Mouse (Mus musculus) C2C12 (cell line): ENCODE data around the gene Ick. TPM values are rescaled to one million over a fixed set of nuclear protein-coding genes. Genes with fewer than 3 reads are reported as not detected.

Source experiments
- H3K27me3 ChIP-seq: one replicate; pipeline ENCODE4 v1.6.1; 2011; ENCODE audit not compliant: control insufficient read depth, insufficient read depth, insufficient read length
- H3K36me3 ChIP-seq: one replicate; pipeline ENCODE4 v1.6.1; 2011; ENCODE audit not compliant: control insufficient read depth, insufficient read depth
- H3K4me3 ChIP-seq: one replicate; pipeline ENCODE4 v1.5.1; 2011; ENCODE audit warnings: mild to moderate bottlenecking, control low read depth; ENCODE audit not compliant: poor library complexity, insufficient read depth, severe bottlenecking
- H3K79me2 ChIP-seq: one replicate; pipeline ENCODE4 v1.6.1; 2011; ENCODE audit not compliant: control insufficient read depth, insufficient read depth
- H3K79me3 ChIP-seq: one replicate; pipeline ENCODE4 v1.6.1; 2011; ENCODE audit warnings: low read depth, control low read depth
- H3ac ChIP-seq: one replicate; pipeline ENCODE3; 2011; ENCODE audit warnings: low read depth; ENCODE audit not compliant: control insufficient read depth, insufficient read length
- CEBPB ChIP-seq: IDR thresholded peaks from one replicate; pipeline ENCODE4 v1.6.1; 2011; ENCODE audit warnings: low read depth, mild to moderate bottlenecking, control low read depth, moderate library complexity
- CTCF ChIP-seq: IDR thresholded peaks from one replicate; pipeline ENCODE4 v1.5.1; 2011; ENCODE audit not compliant: control insufficient read depth, insufficient read depth, insufficient read length
- FOSL1 ChIP-seq: IDR thresholded peaks from one replicate; pipeline ENCODE4 v1.8.0; 2011; ENCODE audit warnings: mild to moderate bottlenecking, low read length; ENCODE audit not compliant: poor library complexity, insufficient read depth, severe bottlenecking
- MAX ChIP-seq: IDR thresholded peaks from one replicate; pipeline ENCODE4 v1.6.1; 2011; ENCODE audit warnings: mild to moderate bottlenecking, control low read depth
- MYOD1 ChIP-seq: IDR thresholded peaks from one replicate; pipeline ENCODE4 v1.6.1; 2011; ENCODE audit warnings: low read depth; ENCODE audit not compliant: control insufficient read depth, insufficient read length
- MYOG ChIP-seq: IDR thresholded peaks from one replicate; pipeline ENCODE4 v1.6.1; 2011; ENCODE audit not compliant: control insufficient read depth, insufficient read length; ENCODE audit errors: extremely low read depth
- USF1 ChIP-seq: IDR thresholded peaks from one replicate; pipeline ENCODE4 v1.6.1; 2011; ENCODE audit warnings: low read depth, mild to moderate bottlenecking, control low read depth, moderate library complexity
- polyA plus RNA-seq: library from polyadenylated mRNA; unstranded; fragments of >200 nt; fragmentation: generic; extraction: Trizol; gene quantifications from one replicate; pipeline ENCODE4 v1.2.1, GENCODE M21; 2012; ENCODE audit warnings: missing spikeins

Ick gene
- polyA plus RNA-seq, 1 experiment, result 6.5 TPM

GRCm38 (mm10) chr9:78087751-78088150 is 21.2 kb upstream of the Ick start:
- TF ChIP-seq FOSL1 (no peak), CEBPB (no peak)
- Histone ChIP-seq H3K4me3 (no peak overlapping the region), H3ac (no peak overlapping the region), H3K27me3 (no peaks in the 10 kb centered on the region), H3K79me2 (no peaks in the 10 kb centered on the region), H3K36me3 (peaks cover 32% of the 10 kb centered on the region), H3K79me3 (no peaks in the 10 kb centered on the region)

DNA sequence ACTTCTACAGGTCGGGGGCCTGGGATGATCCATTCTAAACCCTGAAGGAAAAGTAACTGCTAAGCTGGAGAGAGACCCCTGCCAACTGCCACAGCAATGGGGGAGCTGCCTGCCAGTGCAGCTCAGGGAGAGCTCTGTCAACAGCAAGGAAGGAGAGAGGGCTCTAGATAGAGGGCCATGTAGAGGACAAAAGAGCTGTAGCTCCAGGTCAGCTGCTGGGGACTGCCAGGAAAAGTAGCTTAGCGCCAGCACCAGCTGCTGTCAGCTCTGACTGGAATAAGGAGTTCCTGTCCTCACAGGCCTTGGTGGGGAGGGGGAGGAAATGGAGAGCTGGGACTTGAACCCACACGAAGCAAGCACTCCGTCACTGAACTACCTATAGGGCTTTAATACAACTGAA is 20.5 kb upstream of the Ick start:
- H3K36me3 ChIP-seq, result peaks cover 32% of the 10 kb centered on the region
- no peak overlapping the region for H3K4me3 ChIP-seq
- H3K79me3 ChIP-seq, result no peaks in the 10 kb centered on the region
- no peaks in the 10 kb centered on the region for H3K79me2 ChIP-seq
- H3K27me3 ChIP-seq, result no peaks in the 10 kb centered on the region
- TF ChIP-seq CEBPB, result no peak
- TF ChIP-seq FOSL1, result no peak
- TF ChIP-seq MAX, result no peak
- no peak for TF ChIP-seq CTCF
- TF ChIP-seq MYOD1, result no peak
- TF ChIP-seq MYOG, result no peak
- TF ChIP-seq USF1, result no peak
- H3ac ChIP-seq, result no peak overlapping the region

DNA sequence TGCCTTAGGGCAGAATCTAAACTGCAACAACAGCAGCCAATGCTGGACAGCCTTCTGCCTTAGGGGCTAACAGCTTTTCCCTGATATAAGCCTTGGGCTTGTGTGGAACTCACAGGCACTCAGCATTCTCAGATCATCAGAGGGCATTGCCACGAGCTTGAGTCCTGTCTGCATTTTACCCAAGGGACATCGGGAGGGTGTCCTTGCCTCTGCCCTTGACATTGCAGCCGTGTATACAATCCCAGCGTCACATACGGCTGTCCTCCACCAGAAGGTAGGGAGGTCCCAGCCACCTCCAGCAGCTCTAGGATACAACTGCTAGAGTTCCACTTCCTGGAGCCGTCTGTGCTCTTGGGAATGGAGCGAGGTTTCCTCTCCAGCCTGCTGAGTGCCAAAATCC is 20.0 kb upstream of the Ick start:
- Histone ChIP-seq H3K36me3 (peaks cover 31% of the 10 kb centered on the region), H3K27me3 (no peaks in the 10 kb centered on the region), H3K79me2 (no peaks in the 10 kb centered on the region), H3ac (no peak overlapping the region), H3K4me3 (no peak overlapping the region), H3K79me3 (no peaks in the 10 kb centered on the region)
- TF ChIP-seq MYOG (no peak), CEBPB (no peak), CTCF (no peak), MYOD1 (no peak), USF1 (no peak), FOSL1 (no peak), MAX (no peak)

- no peak overlapping the region for H3K4me3 ChIP-seq
- no peak for TF ChIP-seq USF1
- no peak for TF ChIP-seq MAX
- TF ChIP-seq MYOG, result no peak
- no peak for TF ChIP-seq MYOD1
- TF ChIP-seq FOSL1, result no peak
- H3ac ChIP-seq, result no peak overlapping the region
- no peaks in the 10 kb centered on the region for H3K27me3 ChIP-seq
- H3K79me3 ChIP-seq, result no peaks in the 10 kb centered on the region
- H3K36me3 ChIP-seq, result peaks cover 30% of the 10 kb centered on the region
- no peaks in the 10 kb centered on the region for H3K79me2 ChIP-seq
Measured at GRCm38 (mm10) chr9:78089906-78090305, 19.1 kb upstream of the Ick start.

DNA sequence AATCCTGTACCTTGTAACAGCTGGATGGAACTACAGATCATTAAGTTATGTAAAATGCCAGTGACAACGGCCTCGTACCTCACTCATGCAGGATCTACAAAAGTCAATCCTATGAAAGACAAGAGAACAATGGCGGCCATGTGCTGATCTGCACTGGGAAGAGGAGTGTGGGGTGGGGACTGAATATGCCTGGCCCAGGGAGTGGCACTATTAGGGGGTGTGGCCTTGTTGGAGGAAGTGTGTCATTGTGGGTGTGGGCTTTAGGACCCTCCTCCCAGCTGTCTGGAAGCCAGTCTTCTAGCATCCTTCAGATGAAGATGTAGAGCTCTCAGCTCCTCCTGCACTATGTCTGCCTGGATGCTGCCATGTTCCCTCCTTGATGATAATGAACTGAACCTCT is 18.4 kb upstream of the Ick start:
- Histone ChIP-seq H3K27me3 (no peaks in the 10 kb centered on the region), H3K4me3 (no peak overlapping the region), H3K79me2 (no peaks in the 10 kb centered on the region), H3K36me3 (peaks cover 33% of the 10 kb centered on the region), H3ac (no peak overlapping the region), H3K79me3 (no peaks in the 10 kb centered on the region)
- TF ChIP-seq MYOG, result no peak
- TF ChIP-seq CTCF, result no peak
- TF ChIP-seq CEBPB, result no peak
- TF ChIP-seq MAX, result no peak
- TF ChIP-seq USF1, result no peak
- no peak for TF ChIP-seq MYOD1
- no peak for TF ChIP-seq FOSL1

- Histone ChIP-seq H3K27me3 (no peaks in the 10 kb centered on the region), H3K4me3 (no peak overlapping the region), H3K79me2 (no peaks in the 10 kb centered on the region), H3K36me3 (peaks cover 69% of the 10 kb centered on the region), H3ac (no peak overlapping the region), H3K79me3 (no peaks in the 10 kb centered on the region)
- TF ChIP-seq MYOD1 (no peak), FOSL1 (no peak), MYOG (no peak), CTCF (no peak), USF1 (no peak), CEBPB (no peak), MAX (no peak)
Measured at GRCm38 (mm10) chr9:78095686-78096085, 13.3 kb upstream of the Ick start.
